Mouse (Mus musculus) olfactory bulb, adult 2 months (tissue): ENCODE results near the gene Psmf1.

Source experiments
- CTCF ChIP-seq: fragments of 200-500 bp; IDR thresholded peaks from 2 replicates; pipeline ENCODE4 v1.5.1; 2012; ENCODE audit warnings: low read depth, mild to moderate bottlenecking, low read length, moderate library complexity; ENCODE audit not compliant: insufficient read depth
- POLR2A ChIP-seq: fragments of 200-500 bp; IDR thresholded peaks from 2 replicates; pipeline ENCODE4 v1.6.1; 2012; ENCODE audit warnings: mild to moderate bottlenecking, low read depth, low read length, moderate library complexity; ENCODE audit not compliant: insufficient read depth

- TF ChIP-seq CTCF (no peak), POLR2A (no peak)
Measured at GRCm38 (mm10) chr2:151758806-151759353, 14.9 kb upstream of the Psmf1 start.
